Mouse (Mus musculus) embryo, embryonic 11 days (tissue): ENCODE measurements at regions not wholly inside any gene's neighbourhood (a gene's known extent, or its start where the extent isn't known, plus 50 kb on each side); places are given as distances from the start of the nearest gene placed in this dataset.

Experiments
- DNase-seq: peaks from one replicate; pipeline ENCODE4 v3.0.0-alpha.2; 2015

DNA sequence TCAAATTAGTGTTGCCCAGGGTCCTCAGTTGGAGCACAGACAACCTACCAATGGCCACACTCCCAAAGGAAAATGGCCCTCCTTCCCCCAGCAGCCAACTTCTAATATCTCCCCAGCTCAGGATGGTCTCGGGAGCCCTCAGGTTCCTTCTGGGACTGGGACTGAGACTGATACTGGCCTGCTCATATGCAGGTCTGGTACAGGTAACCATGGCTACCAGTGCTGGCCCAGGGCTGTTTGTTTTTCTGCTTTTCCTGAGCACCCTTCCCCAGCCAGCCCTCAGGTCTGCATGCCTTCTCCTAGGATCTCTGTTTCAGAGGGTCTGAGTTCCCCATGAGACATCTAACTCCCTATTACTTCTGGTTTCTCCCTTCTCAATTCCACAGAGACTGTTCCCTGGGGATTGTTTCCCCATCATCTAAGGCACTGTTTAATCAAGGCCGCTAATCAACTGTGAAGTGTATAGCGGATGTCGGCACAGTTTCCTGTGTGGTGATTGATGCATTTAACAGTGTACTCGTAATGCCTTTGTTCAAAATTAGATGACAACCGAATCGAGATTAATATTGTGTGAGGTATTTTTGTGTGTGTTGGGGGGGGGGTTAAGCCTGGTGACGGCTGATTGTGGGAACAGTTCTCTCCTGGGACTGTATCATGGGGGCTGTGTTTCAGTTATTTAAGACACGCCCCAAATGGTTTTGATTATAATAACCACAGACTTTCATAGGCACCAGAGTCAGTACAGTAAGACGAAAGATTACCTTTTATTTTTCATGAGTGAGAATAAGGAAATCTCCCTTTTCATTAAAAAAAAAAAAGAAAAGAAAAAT lies 120.8 kb upstream of the Lmcd1 start:
- peak; percentile 14 for DNase-seq

DNA sequence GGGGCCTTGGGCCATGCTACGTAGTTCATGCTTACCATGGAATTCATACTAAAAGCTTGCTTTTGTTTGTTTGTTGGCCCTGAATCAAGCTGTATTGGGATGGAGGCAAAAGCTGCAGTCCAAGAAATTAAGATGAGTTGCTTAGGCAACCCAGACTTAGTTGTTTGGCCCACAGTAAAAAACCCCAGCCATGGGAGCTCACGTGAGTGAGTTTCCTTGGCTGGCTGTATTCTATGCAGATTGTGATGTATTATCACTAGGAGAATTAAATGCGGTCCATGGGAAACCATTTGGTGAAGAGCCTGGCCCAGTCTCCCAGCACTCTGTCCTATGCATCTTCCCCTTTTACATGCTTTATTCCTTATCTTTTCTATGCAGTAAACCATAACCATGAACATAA lies 106.1 kb upstream of the Lmcd1 start:
- no peak for DNase-seq

DNA sequence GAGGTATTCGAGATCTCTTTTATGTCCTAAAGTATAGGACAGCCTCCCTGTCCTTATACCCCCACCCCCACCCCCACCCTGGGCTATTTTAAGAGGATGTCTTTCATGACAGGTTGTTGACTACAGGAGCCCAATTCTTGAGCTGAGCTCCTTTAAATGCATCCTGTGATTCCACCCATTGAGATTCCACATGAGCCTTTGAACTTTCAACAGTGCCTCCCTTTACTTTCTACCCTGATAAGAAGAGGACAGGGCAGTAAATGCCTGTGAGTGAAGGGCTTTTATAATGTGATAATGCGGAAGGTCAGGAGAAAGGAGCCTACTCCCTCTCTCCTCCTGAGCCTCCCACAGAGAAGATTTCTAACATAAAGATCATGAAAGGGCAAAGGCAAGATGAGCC lies 97.2 kb upstream of the Lmcd1 start:
- no peak for DNase-seq

DNA sequence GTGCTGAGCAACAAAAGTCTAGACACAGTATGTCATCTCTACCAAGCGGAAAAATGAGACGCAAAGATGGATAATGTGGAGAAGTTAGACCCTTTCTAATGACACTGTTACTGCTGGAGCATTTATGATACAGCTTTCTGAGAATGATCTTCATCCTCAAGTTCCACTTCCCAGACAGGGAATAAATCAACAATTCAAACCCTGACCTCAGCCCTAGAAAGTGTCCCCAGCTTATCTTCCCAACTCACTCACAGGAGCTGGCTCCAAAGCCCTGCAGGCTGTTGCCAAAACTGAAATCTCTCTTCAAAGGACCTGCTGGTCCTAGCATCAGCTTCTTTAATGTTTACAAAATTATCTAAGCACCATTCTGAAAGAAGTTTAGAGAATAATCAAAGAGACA lies 85.9 kb upstream of the Lmcd1 start:
- DNase-seq, result no peak

DNA sequence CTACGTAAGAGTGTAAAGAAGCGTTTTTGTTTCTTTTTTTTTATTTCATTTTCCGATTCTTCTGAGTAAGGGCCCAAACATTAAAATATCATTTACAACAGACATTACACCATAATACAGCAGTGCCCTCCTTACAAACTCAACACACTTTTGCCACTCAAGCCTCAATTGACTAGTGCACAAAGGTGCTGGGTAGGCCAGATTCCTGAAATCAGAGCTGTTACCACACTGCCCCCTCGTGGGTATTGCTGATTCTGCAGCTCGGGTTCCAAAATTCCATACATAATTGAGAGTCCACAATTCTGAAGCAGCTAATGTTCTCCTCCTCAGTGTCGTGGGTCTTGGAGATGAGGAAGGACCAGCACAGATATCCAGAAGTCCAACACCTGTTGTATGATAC lies 82.5 kb upstream of the Lmcd1 start:
- DNase-seq, result peak; percentile 73

DNA sequence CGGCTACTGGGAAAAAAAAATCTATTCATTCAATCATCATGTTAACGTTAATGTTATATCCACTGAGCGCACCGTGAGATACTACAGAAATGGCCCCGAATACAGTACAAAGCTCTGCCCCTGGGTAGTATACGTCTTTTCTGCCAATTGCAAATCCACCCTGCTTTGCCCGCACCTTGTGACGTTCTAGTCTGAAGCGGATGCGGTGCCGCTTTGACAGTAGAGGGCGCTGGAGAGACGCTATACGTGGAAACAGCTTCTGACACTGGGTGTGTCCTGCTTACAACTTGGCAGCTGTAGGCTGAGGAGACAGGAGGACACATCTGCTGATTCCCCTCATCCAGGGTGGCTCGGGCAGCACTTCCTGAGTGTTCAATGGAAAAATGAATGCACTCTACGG lies 76.1 kb upstream of the Lmcd1 start:
- peak; percentile 90 for DNase-seq

DNA sequence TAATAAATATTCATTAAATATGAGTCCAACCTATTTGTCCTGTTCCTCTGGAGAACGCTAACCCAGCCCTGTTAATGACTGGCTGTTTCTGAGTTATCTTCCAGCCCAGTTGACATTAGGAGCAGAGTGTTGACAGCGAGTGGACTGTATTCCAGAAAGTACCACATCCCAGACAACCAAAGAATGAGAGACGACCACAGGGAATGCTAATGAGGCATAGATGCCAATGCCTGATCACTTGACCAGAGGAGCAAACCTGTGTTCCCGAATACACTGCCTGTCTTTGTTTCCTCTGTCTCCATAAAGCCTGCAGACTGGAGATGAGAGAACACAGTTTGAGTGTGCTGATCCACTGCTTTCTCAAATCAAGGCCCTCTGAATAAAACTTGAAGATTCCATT lies 74.3 kb upstream of the Lmcd1 start:
- DNase-seq, result no peak

DNA sequence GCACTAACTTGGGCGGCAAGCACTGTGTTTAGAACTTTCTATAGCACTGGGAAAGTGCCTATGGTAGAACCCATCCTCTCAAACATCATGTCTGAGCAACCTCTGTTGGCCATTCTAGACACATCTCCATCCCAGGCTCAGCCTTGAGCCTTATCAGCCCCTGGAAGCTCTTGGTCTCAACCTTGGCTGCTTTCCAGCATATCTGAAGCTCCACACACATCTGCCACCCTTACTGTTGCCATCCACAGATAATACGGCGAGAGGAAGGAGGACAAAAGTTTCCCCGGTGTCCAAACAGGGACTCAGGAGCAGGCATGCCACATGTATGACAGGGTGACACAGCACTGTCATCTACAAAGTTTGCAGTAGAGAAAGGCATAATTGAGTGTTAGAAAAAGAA lies 71.4 kb upstream of the Lmcd1 start:
- DNase-seq, result no peak

DNA sequence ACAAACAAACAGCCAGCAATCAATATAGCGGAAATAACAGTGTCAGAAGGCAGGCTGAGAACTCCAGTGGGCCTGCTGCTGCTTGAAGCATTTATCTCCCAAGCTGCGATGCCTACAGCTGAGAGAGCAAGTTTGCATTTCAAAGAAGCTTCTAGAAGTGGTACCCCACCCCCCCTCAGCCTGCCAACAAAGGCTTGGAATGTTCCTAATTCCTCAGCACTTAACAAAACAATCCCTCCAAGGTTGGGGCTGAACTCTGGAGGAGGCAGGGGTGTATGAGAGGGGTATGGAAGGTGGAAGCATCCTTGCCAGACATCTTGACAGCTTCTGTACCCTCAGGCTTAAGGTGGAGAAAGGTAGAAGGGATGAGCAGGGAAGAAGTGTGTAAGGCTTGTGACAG lies 70.2 kb upstream of the Lmcd1 start:
- DNase-seq, result no peak

DNA sequence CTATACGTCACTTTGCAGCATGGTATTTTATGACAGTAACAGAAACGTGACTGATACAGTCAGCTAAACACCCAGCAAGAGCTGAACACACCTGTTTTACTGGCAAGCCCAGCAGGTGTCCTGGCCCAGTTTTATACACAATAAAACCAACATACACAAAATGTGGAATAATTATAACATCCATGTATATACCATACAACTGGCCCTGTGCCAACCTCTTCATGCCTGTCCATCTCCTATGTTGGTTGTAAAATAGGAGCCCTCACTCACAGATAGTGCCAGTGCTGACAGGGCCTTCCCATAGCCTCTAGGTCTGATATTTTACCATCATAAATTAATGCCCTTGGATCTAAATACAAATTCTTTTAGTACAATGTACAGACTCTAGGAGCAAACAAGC lies 68.6 kb upstream of the Lmcd1 start:
- no peak for DNase-seq

DNA sequence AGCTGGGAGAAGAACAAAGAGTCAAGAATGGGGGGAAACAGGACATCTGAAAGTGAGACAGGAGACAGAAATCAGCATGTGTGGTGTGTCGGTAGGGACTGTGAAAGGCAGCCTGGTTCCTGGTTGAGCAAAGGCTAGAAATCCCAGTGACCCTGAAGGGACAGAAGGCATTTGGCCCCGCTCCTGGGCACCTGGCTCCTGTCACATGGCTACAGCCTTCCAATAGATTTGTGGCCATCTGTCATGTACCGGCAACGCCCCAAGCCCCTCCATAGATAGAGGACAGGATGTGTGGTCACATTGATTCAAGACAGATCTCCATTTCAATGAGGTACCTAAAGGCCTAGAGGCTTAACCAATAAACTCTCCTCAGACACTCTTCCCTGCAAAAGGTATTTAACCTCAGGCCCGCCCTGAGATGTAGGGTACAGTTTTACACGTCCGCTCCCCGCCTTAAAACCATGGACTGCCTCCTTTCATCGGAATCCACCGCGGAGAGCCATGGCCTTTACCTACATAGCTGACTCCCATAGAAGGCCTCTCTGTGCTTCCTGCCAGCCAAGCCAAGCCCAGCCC lies 68.0 kb upstream of the Lmcd1 start:
- no peak for DNase-seq

DNA sequence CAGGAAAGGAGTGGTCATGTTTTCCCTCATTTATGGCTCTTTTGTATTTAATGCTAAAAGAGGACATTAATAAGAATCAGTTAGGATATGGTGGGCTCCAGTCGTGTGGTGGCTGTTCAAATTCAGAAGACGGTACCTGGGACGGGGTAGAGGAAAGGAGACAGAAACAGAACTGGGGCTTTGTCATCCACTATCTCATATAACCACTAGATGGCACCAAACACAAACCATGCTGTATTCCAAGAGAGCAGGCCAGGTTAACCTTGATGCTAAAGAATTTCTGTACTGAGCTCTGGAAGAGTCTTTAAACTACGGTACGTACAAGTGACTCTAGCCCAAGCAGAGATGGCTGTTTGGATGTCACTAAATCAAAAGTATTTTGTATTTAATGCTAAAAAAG lies 66.3 kb upstream of the Lmcd1 start:
- peak; percentile 73 for DNase-seq

DNA sequence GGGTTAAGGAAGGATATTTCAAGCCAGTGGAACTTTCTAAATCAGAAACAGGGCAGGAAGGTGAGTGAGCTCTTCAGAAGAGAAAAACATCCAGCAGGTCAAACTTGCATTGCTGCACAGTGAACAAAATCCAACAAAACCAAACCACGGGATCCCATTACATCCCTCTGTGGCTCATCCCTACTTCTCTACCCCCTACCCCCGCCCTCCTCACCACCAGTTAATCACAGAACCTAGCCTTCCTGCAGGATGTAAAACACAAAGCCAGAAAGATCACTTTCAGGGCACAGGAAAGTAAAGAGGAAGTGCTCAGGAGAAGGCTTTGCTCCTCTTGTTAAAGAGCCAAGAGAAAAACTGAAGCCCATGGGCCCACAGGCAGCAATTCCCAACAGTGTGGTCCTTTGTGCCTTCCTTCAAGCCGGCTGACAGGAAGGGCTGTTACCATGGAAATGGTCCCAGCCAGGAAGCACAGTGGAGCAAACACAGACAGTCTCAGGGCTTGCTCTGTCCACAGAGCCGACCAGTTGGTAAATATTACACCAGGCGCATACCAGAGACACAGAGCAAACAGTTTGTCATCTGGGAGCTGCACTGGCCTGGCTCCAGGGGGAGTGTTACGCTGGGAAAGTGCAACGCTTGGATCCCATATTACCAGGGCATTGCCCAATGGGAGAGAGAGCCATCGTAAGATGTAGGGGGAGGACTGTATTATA lies 63.2 kb upstream of the Lmcd1 start:
- DNase-seq, result peak; percentile 73

DNA sequence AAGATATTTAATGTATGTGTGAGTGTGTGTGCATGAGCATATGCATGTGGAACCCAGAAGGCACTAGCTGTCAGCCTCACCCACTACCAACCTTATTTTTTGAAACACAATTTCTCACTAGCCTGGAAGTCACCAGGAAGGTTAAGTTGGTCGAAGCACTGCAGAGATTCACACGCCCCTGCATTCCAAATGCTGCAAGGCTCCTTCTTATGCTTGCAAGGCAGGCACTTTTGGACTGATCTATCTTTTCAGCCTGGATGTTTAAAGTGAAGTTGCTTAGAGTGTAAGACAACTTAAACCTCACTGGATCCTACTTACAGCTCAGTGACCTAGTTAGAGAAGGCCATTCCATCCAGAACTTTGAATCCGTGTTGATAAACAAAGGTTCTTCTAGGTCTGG lies 56.7 kb upstream of the Lmcd1 start:
- no peak for DNase-seq

DNA sequence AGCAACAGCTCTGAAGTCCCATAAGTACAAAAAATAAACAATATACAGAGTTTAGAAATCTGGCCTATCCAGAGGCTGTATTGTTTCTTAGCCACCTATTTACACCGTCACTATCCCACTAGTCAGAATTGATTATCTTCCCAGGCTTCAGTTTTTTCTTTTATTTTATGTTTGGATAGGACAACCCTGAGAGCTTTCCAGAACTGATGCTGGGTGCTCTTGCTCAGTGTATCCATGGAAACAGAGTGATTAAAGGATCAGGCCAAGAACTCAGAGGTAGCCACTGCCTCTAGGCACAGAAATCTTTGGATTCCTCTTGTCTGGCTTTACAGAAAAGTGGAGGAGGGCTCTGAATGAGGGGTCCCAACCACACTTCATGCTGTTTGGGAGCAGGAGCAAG lies 55.3 kb upstream of the Lmcd1 start:
- no peak for DNase-seq

DNA sequence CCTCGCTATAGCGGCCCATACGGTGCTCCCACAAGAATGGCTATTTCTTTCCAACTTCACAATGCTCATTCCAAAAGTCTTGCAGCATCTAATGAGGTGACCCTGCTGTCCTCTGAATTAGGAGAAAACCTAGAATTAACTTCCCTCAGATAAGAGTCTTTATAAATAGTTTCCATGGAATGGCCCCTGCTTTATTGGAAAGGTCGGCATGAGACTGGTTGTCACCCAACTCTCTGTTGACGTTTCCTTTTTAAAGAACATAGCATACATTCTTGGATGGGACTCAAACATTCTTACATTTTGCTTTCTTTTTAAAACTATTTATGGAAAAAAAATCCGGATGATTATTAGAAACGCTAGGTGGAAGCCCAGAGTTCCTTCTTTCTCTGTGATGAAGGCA lies 53.9 kb upstream of the Lmcd1 start:
- DNase-seq, result no peak

DNA sequence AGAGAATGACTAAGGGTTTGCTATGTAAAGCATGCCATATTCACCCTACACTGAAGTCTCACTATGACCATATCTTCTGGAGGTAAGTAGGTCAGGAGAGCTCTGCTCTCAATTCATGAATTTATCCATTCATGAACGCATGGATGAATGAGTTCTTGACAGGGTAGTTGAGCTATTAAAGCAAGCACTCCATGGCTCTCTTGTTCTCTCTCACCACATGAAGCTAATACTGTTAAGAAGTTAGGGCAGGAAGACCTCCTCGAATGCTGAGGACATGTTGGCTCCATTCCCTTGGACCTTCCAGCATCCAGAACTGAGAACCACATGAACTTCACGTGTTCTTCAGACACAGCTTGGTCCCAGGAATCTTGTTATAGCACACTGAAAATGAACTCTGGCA lies 53.4 kb upstream of the Lmcd1 start:
- no peak for DNase-seq

DNA sequence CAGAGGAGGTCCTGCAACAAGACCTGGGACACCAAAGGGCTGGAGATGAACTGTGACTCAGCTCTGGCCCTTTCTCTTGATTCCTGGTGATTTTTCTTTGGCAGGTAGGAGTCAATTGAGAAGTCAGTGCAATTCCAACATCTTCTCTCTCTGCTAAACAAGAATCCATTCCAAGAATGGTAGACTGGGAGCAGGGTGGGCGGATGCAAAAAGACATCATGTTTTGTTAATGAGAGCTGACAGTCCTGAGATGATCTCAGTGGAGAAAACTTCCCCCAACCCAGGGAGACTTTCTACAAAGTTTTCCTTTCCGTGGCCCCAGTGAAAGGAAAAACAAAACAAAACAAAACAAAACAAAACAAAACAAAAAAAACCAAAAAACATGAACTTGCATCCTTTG lies 52.2 kb upstream of the Lmcd1 start:
- DNase-seq, result no peak

DNA sequence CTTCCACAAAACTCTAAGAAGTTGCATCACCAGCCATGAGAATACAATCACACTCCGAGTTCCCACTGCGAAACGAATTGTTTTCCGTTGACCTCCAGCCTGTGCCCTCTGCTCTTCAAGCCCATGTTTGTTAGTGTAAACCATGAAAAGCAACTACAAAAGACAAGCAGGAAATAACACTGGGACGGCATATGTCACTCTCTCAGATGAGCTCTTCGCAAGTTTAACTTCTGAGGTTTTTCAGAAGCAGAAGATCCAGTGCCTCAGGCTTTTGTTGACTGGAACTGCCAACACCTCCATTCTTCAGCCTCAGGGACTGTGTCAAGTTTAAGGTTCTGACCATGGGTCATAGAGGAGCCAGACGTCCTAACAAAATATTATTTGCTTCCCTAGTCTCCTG lies 50.2 kb upstream of the Lmcd1 start:
- DNase-seq, result no peak
